Mouse (Mus musculus): ENCODE measurements around the gene Rab12.

Rab12 gene

DNA sequence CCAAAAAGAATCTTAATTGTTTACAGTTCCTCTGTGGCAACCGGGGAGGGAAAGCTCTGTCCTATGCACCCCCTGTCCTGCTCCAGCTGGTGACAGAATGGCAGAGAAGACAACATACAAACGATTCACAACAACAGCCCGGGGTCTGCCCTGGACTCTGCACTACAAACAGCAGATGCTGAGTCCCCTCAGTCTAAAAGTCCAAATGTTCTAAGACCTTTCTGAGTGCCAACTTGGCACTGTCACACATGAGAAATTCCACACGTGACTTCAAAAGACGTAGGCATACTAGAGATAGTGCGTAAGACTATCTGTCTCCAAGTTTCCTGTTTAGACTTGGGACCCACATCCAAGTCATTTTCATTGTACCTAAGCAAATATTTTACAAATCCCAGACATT, 16.7 kb downstream of the Rab12 start:
- DNase-seq (ENCODE audit: low spot score): no peak

DNA sequence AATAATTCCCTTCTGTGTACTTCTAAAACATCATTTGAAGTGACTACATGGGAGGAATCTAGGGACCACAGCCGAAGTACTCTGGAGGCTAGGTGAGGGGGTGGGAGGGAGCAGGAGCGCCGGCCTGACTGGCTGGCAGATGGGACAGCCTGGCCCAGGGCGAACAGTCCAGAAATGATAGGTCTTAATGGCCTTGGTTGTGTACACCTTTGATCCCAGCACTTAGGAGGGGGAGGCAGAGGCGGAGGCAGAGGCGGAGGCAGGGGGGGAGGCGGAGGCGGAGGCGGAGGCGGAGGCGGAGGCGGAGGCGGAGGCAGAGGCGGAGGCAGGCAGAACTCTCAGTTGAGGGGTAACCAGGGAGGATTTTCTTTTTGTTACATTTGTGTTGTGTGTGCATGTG, 20.9 kb downstream of the Rab12 start:
- no peak for DNase-seq (ENCODE audit: low spot score)

DNA sequence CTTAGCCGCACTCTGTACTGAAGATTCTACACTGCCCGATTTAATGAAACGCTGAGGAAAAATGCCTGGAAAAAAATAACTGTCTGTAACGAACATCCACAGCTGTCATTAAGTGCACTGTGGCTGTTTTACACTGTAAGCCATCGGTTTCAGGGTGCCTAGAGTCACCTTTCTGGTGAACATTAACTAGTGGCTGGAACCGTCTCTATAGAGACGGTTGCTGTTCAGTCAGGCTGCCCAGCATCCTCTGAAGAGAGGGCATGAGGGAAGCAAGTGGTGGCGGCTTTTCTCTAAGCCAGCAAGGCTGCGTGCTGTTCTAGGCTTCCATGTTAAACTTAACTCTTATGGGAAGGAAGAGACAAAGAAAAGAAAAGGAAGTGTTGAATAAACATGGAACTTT, 22.9 kb downstream of the Rab12 start:
- DNase-seq (ENCODE audit: low spot score): no peak

DNA sequence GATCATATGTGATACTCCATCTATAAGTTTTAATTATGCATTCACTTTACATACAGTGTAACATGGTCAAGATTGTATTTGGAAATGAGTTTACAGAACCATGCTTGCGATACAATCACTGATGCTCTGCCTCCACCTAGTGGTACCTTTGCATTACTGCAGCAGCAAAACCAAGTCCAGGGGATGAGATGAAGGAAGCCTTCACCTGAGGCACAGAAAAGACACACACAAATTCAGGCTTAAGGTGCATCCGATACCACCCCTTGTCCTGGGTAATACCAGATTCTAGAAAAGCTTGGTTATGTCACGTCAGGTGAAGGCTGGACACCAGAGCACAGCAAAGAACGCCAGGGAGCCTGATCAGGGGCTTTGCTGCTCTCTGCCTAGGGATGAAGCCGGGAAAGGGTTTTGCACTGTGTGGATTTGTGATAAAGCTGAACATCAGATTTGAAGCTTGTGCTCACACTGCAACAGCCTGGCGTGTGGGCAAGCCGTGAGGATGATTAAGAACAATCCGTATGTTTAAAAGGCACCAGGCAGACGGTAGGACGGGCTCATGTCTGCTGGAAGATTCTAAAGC, 29.4 kb downstream of the Rab12 start:
- peak; percentile 32 for DNase-seq (ENCODE audit: low spot score)

DNA sequence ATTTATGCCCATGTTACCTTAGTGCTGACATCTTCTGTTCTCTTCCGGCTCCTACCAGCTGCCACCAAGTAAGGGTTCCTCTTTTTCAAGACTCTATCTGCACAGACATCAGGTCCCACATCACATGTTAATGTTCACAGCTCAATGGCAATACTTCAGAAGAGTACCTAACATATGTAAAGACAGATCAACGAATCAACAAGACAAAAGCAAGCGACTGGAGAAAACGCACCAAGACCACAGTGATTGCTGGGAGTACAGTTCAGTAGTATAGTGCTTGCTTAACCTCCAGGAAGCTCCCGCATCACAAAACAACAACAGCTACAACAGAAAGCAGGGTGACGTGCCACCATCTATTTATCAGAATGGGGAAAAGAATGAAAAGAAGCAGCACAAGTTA, 33.0 kb downstream of the Rab12 start:
- DNase-seq (ENCODE audit: low spot score): no peak

DNA sequence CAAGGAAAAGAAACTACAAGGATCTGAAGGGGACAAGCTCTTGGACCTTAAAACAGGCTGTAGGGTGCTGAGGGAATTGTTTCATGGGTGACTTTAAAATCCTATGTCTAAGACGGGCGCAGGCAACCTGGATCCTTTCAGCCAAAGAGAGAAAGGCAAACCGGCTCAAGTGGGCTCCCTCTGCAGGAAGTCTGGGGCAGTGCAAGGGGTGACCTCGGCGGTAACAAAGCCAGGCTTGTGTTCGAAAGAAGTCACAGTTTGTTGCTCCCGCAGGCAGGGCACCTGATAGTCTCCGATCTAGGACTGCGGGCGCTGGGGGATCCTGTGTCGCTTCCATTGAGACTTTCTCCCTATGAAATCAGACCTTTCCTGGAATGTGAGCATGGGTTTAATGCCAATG, 33.8 kb downstream of the Rab12 start:
- peak; percentile 34 for DNase-seq (ENCODE audit: low spot score)

DNA sequence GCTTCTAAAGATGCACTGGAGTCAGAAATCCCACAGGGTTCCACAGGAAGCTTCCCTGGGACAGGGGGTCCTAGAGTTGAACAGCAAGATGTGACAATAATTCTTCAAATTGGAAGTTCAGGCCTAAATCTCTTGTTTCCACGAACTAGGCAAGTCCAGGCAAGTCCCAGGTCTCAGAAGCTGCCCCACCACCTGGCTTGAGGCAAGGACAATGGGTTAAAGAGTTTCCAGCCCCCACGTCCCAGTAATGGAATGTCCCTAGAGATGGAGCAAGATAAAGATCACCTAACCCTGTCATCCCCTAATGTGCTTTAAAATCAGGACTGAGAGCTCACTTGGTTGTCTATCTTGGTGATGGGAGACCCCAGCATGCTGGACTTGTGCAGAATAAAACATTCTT, 34.6 kb downstream of the Rab12 start:
- DNase-seq (ENCODE audit: low spot score): no peak

DNA sequence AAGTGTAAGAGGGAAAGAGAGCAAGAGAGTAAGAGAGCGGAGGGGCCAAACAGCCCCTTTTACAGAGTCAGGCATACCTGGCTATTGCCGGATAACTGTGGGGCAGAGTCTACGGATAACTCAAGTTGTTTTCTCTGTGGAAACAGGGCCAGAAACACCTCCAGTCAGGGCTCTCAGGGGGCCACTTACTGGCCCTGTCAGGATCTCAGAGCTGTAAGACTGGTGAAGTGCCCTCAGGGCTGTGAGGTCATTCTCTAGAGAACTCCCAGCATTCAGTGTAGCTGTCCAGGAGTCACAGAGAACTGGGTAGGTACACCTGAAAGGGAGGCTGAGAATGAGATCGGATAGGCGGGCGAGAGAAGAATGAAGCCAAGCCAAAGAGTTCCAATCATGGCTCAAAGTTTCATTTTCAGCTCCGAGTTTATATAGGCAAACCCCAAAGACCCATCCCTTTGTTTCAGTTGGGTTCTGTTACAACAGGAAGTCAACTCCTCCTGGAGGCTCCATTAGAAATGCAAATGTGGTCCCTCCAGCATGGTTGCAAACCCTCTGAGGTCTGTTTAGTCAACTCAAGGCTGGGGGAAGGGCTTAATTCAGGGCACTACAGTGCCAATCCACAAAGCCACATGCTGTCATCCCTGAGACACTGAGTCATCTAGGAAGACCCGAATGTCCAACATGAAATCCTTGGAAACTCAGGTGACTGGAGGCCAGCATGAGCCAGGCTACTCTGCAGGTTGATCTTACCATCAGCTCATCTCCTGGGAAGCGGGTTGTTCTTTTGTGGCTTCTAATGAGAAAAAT, 35.7 kb downstream of the Rab12 start:
- DNase-seq (ENCODE audit: low spot score): no peak

DNA sequence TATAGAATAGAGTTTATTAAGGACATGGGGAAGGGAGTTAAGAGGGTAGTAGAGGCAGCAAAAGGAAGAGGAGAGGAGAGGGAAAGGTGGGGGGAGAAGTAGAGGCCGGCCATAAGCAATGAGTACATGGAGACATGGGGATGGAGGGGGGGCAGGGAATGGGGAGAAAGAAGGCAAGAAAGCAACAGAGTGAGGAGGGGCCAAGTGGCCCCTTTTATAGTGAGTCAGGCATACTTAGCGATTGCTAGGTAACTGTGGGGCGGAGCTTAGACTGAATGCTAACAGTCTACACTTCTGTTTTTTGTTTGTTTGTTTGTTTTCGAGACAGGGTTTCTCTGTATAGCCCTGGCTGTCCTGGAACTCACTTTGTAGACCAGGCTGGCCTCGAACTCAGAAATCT, 38.2 kb downstream of the Rab12 start:
- DNase-seq (ENCODE audit: low spot score): no peak

DNA sequence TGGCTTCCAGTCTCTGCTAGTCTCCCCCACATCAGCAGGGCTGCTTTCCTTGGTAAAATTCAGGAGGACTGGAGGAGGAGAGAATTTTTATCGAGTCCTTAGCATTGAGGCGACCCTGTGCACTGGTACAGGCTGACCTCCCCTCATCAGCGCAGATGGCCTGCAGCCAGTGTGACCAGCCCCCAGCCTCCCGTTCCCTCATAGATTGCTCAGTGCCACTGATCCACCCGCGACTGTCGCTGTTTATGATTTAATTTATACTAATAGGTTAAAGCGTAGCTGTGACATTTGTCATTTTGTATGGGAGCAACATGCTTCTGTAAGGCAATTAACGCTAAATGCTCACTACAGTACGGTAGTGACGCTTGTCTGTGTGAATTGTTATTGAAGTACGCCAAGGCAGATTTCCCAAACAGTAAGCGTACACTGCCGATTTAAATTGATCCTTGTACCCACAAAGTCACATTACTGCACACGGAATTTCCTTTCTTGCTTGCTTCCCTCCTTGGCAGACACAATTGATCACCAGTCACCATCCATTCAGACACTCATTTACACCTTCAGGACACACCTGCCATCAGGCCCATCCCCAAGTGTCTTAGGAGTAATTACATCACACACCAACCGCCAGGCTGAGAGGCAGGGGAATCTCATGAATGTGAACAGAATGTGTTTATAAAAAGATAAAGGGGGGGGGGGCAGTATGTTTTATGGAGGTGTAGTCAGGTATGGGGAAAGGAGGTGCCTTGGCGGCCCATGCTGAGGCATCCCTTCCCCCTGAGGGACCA, 38.8 kb downstream of the Rab12 start:
- DNase-seq (ENCODE audit: low spot score): no peak

DNA sequence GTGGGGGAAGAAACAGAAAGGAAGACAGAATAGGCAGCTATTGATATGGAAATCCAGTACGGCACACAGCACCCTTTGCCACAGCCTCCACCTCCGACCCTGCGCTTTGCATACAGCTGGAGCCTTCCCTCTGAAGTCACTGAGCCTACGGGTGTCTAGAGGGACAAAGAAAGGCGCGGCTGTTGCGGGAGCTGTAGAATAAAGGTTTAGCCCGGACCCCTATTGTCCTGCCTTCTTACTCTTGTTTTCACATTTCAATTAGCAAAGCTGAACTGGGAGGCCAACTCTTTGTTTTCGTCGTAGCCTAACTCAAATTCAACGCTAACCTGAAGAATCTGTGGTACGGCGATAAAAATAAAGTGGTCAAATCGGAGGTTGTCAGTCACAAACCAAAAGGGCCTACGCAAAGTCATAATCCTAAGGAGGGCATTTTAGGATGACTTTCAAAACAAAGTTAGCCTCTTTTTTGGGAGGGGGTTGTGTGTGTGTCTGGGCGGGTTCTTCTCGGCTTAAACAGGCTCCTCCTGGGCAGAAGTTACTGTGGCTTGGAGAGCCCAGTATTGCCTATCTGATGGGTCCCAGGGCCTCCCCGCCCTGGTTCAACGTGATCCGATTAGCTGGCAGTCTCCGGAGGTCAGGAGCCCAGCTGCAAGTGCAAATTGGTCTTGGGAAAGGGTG, 39.6 kb downstream of the Rab12 start:
- DNase-seq (ENCODE audit: low spot score): no peak

DNA sequence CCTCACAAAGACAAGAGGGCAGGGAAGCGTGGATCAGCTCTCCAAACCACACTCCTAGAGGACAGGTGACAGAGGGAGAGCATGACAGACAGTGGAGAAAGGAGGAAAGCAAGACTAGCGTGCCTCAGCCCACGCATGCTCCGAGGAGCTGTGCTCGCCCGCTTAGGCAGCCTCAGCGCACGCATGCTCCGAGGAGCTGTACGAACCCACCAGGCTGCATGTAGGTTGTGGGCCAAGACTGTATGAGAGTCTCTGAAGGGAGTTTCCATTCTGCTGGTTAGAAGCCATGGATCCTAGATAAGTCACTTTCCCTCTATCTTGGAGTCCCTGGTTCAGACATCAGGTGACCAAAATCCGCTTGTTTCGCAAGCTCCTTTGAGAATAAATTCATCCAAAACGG, 40.2 kb downstream of the Rab12 start:
- no peak for DNase-seq (ENCODE audit: low spot score)

DNA sequence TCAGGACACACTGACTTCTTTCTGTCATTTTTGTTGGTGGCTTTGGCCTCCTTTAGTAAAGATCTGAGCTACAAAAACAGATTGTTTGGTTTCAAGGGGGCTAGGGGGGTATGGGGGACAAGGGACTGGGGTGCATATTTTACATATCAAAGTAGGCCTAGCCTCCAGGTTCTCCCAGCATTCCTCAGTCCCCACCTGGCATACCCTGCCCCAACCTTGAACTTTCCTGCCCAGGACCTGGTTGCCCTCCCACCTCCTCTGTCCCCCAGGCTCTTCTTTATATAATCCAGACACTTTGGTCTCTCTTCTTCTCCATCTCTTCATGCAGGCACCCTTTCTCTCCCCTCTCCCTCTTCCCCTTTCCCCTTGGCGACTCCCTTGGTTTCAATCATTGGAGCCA, 46.3 kb downstream of the Rab12 start:
- DNase-seq (ENCODE audit: low spot score): no peak

DNA sequence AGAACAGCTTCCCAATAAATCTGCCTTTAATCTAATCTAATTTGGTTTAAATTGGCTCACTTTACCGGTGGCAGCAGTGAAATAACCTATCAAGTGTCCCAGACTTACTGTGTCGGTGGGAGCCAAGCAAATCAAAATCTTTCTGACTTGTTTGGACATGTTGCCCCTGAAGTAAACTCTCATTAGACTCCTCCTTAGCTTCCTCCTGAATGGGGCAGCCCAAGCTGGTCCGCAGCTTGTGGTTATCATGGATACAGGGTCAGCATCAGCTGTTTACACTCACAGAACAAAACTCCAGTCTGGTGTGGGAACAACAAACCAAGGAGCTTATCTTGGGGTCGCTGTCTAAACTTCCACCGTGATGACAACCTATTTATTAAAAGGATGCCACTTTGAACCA, 47.8 kb downstream of the Rab12 start:
- DNase-seq (ENCODE audit: low spot score): no peak

DNA sequence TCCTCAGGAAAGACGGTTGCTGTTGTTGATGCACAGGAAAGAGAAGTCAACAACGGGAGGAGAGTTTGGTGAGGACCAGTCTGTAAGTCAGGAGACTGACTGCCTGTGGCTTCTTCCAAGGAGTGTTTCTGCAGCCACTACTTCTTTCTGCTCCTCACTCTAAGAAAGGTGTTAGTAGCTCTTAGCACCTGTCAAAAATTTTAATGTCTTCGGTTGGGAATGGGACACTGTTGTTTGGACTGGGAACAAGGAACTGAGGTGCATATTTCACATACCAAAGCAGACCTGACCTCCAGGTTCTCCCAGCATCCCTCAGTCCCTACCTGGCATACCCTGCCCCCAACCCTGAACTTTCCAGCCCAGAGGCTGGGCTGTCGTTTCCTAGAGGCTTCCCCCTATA, 48.3 kb downstream of the Rab12 start:
- no peak for DNase-seq (ENCODE audit: low spot score)

DNA sequence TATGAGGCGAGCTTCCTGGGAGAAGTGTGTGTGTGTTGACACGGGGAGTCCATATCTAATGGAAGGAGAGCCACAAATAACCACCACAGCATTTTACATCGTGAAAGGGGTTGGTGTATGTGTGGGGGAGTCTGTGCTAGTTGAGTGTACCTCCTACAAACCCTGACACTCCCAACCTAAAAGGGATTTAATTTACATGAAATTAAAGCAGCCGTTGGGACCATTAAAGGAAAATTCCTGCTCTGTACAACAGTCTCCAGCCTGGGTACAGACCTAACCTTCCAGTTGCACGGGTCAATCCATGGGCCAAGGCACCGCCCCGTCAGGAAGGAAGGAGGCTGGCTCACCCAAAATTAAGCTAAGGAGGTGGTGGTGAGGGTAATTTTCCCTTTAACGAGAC, 49.5 kb downstream of the Rab12 start:
- DNase-seq (ENCODE audit: low spot score): no peak

DNA sequence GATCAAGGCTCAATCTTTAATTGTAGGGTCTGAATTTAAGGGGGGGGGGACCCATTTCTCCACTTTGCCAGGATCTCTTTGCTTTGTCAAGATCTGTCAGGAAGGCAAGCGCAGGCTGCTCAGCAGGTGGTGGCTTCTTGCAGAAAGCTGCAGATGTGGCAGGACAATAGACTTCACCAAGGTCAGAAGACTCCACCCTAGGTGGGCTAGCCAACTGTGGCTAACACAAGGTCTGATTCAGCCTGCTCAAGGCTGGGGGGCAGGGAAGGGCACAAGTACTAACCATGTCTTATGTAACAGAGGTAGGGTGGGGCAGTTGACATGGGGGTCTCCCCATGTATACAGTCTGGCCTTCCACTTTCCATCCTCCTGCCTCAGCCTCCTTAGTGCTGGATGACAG, 62.3 kb downstream of the Rab12 start:
- no peak for DNase-seq (ENCODE audit: low spot score)

DNA sequence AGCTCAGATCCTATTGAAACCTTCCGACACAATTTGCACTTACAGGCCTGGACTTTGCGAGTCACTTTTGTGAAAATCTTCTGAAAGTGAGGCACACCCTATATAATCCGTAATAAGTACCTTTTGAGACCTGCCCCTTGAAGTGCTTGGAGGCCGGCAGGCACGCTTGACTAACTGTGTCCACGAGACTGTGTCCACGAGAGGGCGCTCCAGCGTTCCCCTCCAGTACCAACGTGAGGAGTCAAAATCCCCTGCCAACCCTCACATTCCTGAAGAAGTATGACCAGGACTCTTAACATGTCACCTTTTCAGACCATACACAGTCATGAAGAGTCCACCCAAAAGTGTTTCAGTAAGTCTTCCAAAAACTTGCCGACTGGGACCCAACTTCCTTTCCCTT, 68.4 kb downstream of the Rab12 start:
- peak; percentile 31 for DNase-seq (ENCODE audit: low spot score)

DNA sequence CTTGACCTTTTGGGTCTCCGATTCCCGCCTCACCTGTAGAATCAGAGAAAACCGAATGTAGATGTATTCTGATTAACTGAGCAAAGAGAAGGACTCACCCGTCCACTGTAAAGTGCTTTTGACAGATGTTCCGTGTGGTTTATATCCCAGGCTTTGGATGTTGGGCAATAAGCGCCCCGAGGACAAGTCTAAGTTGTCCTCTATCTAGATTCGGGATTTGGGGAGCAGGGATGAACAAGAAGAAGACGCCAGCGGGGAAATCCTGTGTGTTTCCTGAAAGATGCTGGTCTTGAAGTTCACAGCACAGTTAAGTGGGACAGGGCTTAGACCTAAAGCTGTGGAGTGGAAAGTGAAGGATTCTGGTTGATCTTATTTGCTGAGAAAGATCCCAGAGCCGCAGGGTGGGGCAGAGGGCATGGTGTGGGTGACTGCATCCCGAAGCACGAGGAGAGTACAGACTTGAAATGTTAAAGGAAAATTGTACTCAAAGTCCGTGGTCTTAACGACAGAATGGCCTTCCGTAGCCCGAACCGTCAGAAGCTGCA, 68.9 kb downstream of the Rab12 start:
- DNase-seq (ENCODE audit: low spot score): no peak

DNA sequence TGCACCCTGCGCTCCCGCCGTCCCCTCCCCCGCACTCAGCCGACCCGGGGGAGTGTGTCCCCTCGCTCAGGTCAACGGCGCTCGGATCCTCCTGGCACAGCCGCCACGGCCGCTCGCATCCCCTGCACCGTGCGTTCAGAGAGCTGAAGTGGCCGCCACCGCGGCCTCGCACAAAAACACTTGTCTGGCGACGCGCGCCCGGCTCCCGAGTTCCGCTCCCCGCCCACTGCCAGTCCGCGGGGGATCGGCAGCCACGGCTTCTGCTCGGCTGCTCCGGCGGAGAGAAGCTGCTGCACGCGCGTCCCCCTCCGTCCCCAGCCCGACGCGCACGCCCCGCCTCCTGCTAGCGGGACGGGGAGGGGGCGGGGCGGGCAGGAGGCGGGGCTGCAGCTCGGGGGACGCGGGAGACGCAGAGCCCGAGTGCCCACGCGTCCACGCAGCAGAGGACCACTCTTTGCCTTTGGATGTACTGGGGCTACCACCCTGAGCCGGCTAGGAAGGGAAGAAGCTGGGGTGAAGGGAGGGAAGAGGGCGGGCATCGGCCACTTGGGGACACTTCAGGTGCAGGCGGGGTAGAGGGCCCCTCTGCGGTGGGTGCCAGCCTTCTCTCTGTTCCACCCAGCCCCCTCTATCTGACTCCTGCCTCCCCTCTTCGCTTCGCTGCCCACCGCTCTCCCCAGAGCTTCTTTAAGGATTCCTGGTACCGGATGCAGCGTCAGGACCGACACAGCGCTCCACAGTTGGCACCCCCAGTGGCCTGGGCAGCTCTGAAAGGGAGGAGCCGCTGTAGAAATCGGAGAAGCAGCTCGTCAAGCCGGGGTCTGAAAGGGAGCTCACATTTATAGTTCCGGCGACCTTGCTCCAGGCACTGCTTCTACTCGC, 69.8 kb downstream of the Rab12 start, which contains the start of gene Mtcl1:
Mtcl1 (minus strand) TSS at position 291 of the 882 bp plus-strand sequence.
- DNase-seq (ENCODE audit: low spot score): peak; percentile 18

Measured in T-cell, adult 2 months (primary cell).